Mouse (Mus musculus) embryo, embryonic 9.5 days (tissue): ENCODE measurements at regions not wholly inside any gene's neighbourhood (a gene's known extent, or its start where the extent isn't known, plus 50 kb on each side); places are given as distances from the start of the nearest gene placed in this dataset.

ENCODE experiments used
- DNase-seq: peaks from one replicate; pipeline ENCODE4 v3.0.0-alpha.2; 2017; ENCODE audit errors: extremely low spot score

- DNase-seq: no peak
Observed at GRCm38 (mm10) chr14:102621546-102621945, 360.9 kb downstream of the Kctd12 start.

- DNase-seq: no peak
Observed at GRCm38 (mm10) chr14:102619056-102619455, 363.4 kb downstream of the Kctd12 start.

- no peak for DNase-seq
Observed at GRCm38 (mm10) chr14:102615588-102616309, 366.7 kb downstream of the Kctd12 start.

- DNase-seq: no peak
Observed at GRCm38 (mm10) chr14:102606055-102606454, 376.4 kb downstream of the Kctd12 start.

GRCm38 (mm10) chr14:102594850-102595249 is 387.6 kb downstream of the Kctd12 start:
- no peak for DNase-seq

GRCm38 (mm10) chr14:102553781-102554180 is 428.7 kb downstream of the Kctd12 start:
- DNase-seq: no peak

- DNase-seq: no peak
Observed at GRCm38 (mm10) chr14:102552598-102552997, 429.8 kb downstream of the Kctd12 start.

- no peak for DNase-seq
Observed at GRCm38 (mm10) chr14:102524894-102525577, 457.4 kb downstream of the Kctd12 start.

- no peak for DNase-seq
Observed at GRCm38 (mm10) chr14:102516765-102517164, 465.7 kb downstream of the Kctd12 start.

- DNase-seq: no peak
Observed at GRCm38 (mm10) chr14:102514527-102514926, 467.9 kb downstream of the Kctd12 start.

- DNase-seq: no peak
Observed at GRCm38 (mm10) chr14:102512651-102513050, 469.8 kb downstream of the Kctd12 start.

GRCm38 (mm10) chr14:102511691-102512383 is 470.6 kb downstream of the Kctd12 start:
- DNase-seq: no peak

- peak; percentile 50 for DNase-seq
Observed at GRCm38 (mm10) chr14:102510387-102510786, 472.1 kb downstream of the Kctd12 start.

GRCm38 (mm10) chr14:102505696-102506321 is 476.6 kb downstream of the Kctd12 start:
- DNase-seq: no peak

GRCm38 (mm10) chr14:102497179-102497578 is 485.3 kb downstream of the Kctd12 start:
- DNase-seq: no peak

GRCm38 (mm10) chr14:102492376-102492775 is 490.1 kb downstream of the Kctd12 start:
- no peak for DNase-seq

- DNase-seq: no peak
Observed at GRCm38 (mm10) chr14:102491205-102491604, 491.2 kb downstream of the Kctd12 start.

- DNase-seq: no peak
Observed at GRCm38 (mm10) chr14:102477162-102477561, 505.3 kb downstream of the Kctd12 start.

GRCm38 (mm10) chr14:102469326-102469725 is 513.1 kb downstream of the Kctd12 start:
- DNase-seq: no peak

- DNase-seq: no peak
Observed at GRCm38 (mm10) chr14:102461001-102461400, 521.4 kb downstream of the Kctd12 start.

- DNase-seq: no peak
Observed at GRCm38 (mm10) chr14:102439738-102440137, 542.7 kb downstream of the Kctd12 start.
